Mouse (Mus musculus) stomach, postnatal 0 days (tissue): ENCODE measurements around the gene Tmprss3.

Experiments used
- CTCF ChIP-seq: IDR thresholded peaks from 2 replicates; pipeline ENCODE4 v1.5.1; 2016; ENCODE audit warnings: antibody characterized with exemption, low read depth, mild to moderate bottlenecking, moderate library complexity
- EP300 ChIP-seq: optimal IDR thresholded peaks from 2 replicates; pipeline ENCODE3; 2016; ENCODE audit warnings: antibody characterized with exemption

- no peak for TF ChIP-seq EP300
- no peak for TF ChIP-seq CTCF
These were observed 69.3 kb downstream of the Tmprss3 start, which contains the start of gene Tff3 for GRCm38 (mm10) chr17:31129452-31129851.
